Mouse (Mus musculus) brain, embryonic 18.5 days (tissue): ENCODE measurements around the gene Sel1l3.

Source experiments
- DNase-seq: peaks from one replicate; pipeline ENCODE4 v3.0.0-alpha.2; 2012; ENCODE audit warnings: low read depth, low spot score

The Sel1l3 gene

GRCm38 (mm10) chr5:53101848-53102473 is 111.8 kb downstream of the Sel1l3 start:
- no peak for DNase-seq

- no peak for DNase-seq
Measured at GRCm38 (mm10) chr5:53091331-53091730, 122.4 kb downstream of the Sel1l3 start.

GRCm38 (mm10) chr5:53087452-53087851 is 126.3 kb downstream of the Sel1l3 start:
- no peak for DNase-seq

GRCm38 (mm10) chr5:53078453-53078852 is 135.3 kb downstream of the Sel1l3 start:
- DNase-seq: no peak

GRCm38 (mm10) chr5:53074553-53074952 is 139.2 kb downstream of the Sel1l3 start:
- DNase-seq: no peak

- no peak for DNase-seq
Measured at GRCm38 (mm10) chr5:53061532-53062130, 152.1 kb downstream of the Sel1l3 start.
